In genomic region chr5:114570791-114571450, GRCm38 (mm10) we compare ENCODE assay signal across 8 mouse cellular contexts. TPM values are rescaled to one million over a fixed set of nuclear protein-coding genes. Genes with fewer than 3 reads are reported as not detected.
DNase-seq lines count a peak whose midpoint lies in the region; ATAC-seq and TF ChIP-seq lines count a peak whose summit lies in the region.

No protein-coding gene starts in this region.

- no peaks in the 10 kb centered on the region for H3K36me3 ChIP-seq in heart, postnatal 0 days (replicated peaks; ENCODE audit: control insufficient read depth, insufficient read depth, low read length)
- H3K36me3 ChIP-seq in embryonic facial prominence, embryonic 13.5 days = no peaks in the 10 kb centered on the region
- no peaks in the 10 kb centered on the region for H3K36me3 ChIP-seq in intestine, postnatal 0 days (ENCODE audit: control insufficient read depth, insufficient read depth)

- no peak for TF ChIP-seq CTCF in heart, postnatal 0 days (IDR thresholded peaks at IDR 0.05; ENCODE audit: low read depth)
- TF ChIP-seq CTCF in intestine, postnatal 0 days (IDR thresholded peaks at IDR 0.05; ENCODE audit: low read depth) = no peak

- H3K4me1 ChIP-seq in heart, postnatal 0 days (ENCODE audit: control insufficient read depth, insufficient read depth) = peaks cover 51% of the 10 kb centered on the region
- peaks cover 79% of the 10 kb centered on the region for H3K4me1 ChIP-seq in embryonic facial prominence, embryonic 13.5 days
- peaks cover 31% of the 10 kb centered on the region; the same call in 1 of the 2 replicates for H3K4me1 ChIP-seq in intestine, postnatal 0 days (replicated peaks; ENCODE audit: control insufficient read depth, insufficient read depth, low read length)

- WGBS in heart, postnatal 0 days = 18% methylated on average over 14 of the region's 14 CpGs
- WGBS in embryonic facial prominence, embryonic 13.5 days = 4% methylated on average over 14 of the region's 14 CpGs
- 7% methylated on average over 14 of the region's 14 CpGs for WGBS in intestine, postnatal 0 days

- ATAC-seq in heart, postnatal 0 days (ENCODE audit: insufficient read depth, low read depth) = no peak
- ATAC-seq in embryonic facial prominence, embryonic 13.5 days (ENCODE audit: insufficient number of reproducible peaks, insufficient read depth, low FRiP score, low TSS enrichment, low read depth) = no peak
- ATAC-seq in intestine, postnatal 0 days = no peak

- DNase-seq in heart, postnatal 0 days (ENCODE audit: low spot score) = no peak
- DNase-seq in heart, adult 8-10 months (ENCODE audit: low spot score) = no peak
- peak; percentile 47 for DNase-seq in neural tube, embryonic 10.5 days (ENCODE audit: extremely low spot score, low spot score)
- DNase-seq in left cerebral cortex, adult 18-20 months (ENCODE audit: low spot score in 2 of 2) = no peak
- DNase-seq in spleen, adult 12 weeks (ENCODE audit: low spot score) = no peak
- DNase-seq in embryo, embryonic 9.5 days (ENCODE audit: extremely low spot score) = no peak

- no peak for TF ChIP-seq EP300 in heart, postnatal 0 days (IDR thresholded peaks at IDR 0.05; ENCODE audit: low read depth)

- peaks cover 30% of the 10 kb centered on the region; the same call in 1 of the 2 replicates for H3K27me3 ChIP-seq in heart, postnatal 0 days (ENCODE audit: control insufficient read depth, insufficient read depth, low read length)
- H3K27me3 ChIP-seq in embryonic facial prominence, embryonic 13.5 days = peaks cover 69% of the 10 kb centered on the region
- no peaks in the 10 kb centered on the region for H3K27me3 ChIP-seq in intestine, postnatal 0 days (replicated peaks; ENCODE audit: control insufficient read depth, insufficient read depth, low read length)

- peak overlapping the region; percentile 62 for H3K4me2 ChIP-seq in heart, postnatal 0 days (ENCODE audit: low read depth, low read length)
- H3K4me2 ChIP-seq in embryonic facial prominence, embryonic 13.5 days = peak overlapping the region; percentile 72
- peak overlapping the region; percentile 67 for H3K4me2 ChIP-seq in intestine, postnatal 0 days (replicated peaks; ENCODE audit: low read depth)

- H3K27ac ChIP-seq in heart, postnatal 0 days (ENCODE audit: low read depth) = no peak overlapping the region
- H3K27ac ChIP-seq in embryonic facial prominence, embryonic 13.5 days = no peak overlapping the region
- no peak overlapping the region for H3K27ac ChIP-seq in intestine, postnatal 0 days (ENCODE audit: low read depth, low read length)

- peak overlapping the region; percentile 37 for H3K4me3 ChIP-seq in heart, postnatal 0 days (ENCODE audit: low read depth, low read length)
- H3K4me3 ChIP-seq in embryonic facial prominence, embryonic 13.5 days = peak overlapping the region; percentile 43
- peak overlapping the region; percentile 33 for H3K4me3 ChIP-seq in intestine, postnatal 0 days (ENCODE audit: low read depth, low read length)

- H3K9me3 ChIP-seq in heart, postnatal 0 days (replicated peaks; ENCODE audit: control insufficient read depth, low read length) = no peaks in the 10 kb centered on the region
- no peaks in the 10 kb centered on the region for H3K9me3 ChIP-seq in embryonic facial prominence, embryonic 13.5 days
- H3K9me3 ChIP-seq in intestine, postnatal 0 days (ENCODE audit: control insufficient read depth) = no peaks in the 10 kb centered on the region

- H3K9ac ChIP-seq in heart, postnatal 0 days (replicated peaks; ENCODE audit: low read depth, low read length) = no peak overlapping the region
- peak overlapping the region; percentile 64 for H3K9ac ChIP-seq in embryonic facial prominence, embryonic 13.5 days
- H3K9ac ChIP-seq in intestine, postnatal 0 days (ENCODE audit: low read depth, low read length) = 0 out of 2 replicates have a peak overlapping the region, but pooled peaks have one; percentile 4

RNA-seq across cellular contexts. Expression of gene Fam222a, which starts 3.1 kb away (rescaled TPM):
- total RNA-seq in heart, postnatal 0 days (2014; rRNA removed; ENCODE audit: low replicate concordance) = 0.97 and 5.0 TPM in 2 replicates
- 0.97 and 1.3 TPM in 2 replicates for polyA plus RNA-seq in heart, postnatal 0 days (2015; fragmentation: Nextera tagmentation; extraction: Ambion mirVana)
- total RNA-seq in heart, adult 8-10 months (2022) = 1 to 10 TPM; 1.2 to 2.4 (median 1.7) TPM
- polyA plus RNA-seq in embryonic facial prominence, embryonic 13.5 days (2015; fragmentation: Nextera tagmentation; extraction: Ambion mirVana) = 1.2 and 1.3 TPM in 2 replicates
- 2.3 and 3.2 TPM in 2 replicates for polyA plus RNA-seq in intestine, postnatal 0 days (2015; fragmentation: Nextera tagmentation; extraction: Ambion mirVana)
- total RNA-seq in left cerebral cortex, adult 18-20 months (2021) = 10 to 100 TPM; 10.9 to 11.0 TPM
